Mouse (Mus musculus) adrenal gland, adult (tissue): Measurements from ENCODE around the gene Capn11.
A peak's percentile ranks its signal among the peaks of the same experiment; 100 is the strongest.

Experiments
- DNase-seq, 2 experiments: peaks; one replicate each; pipeline ENCODE4 v3.0.0; 2022 to 2023; ENCODE audit warnings: low spot score in 1 of 2; ENCODE audit not compliant: inconsistent age in 2 of 2

Capn11 gene

GRCm38 (mm10) chr17:45659225-45659624 lies at the start of gene Capn11:
Capn11 (minus strand) TSS chr17:45659325.
- DNase-seq = no peak

- DNase-seq = no peak
Observed at GRCm38 (mm10) chr17:45708179-45708578, 49.1 kb upstream of the Capn11 start.

GRCm38 (mm10) chr17:45707376-45707775 lies 48.3 kb upstream of the Capn11 start:
- no peak for DNase-seq

- no peak for DNase-seq
Observed at GRCm38 (mm10) chr17:45706796-45707195, 47.7 kb upstream of the Capn11 start.

- no peak for DNase-seq
Observed at GRCm38 (mm10) chr17:45703187-45703586, 44.1 kb upstream of the Capn11 start.

- no peak for DNase-seq
Observed at GRCm38 (mm10) chr17:45702254-45702653, 43.1 kb upstream of the Capn11 start.

- DNase-seq = no peak
Observed at GRCm38 (mm10) chr17:45701236-45701591, 42.1 kb upstream of the Capn11 start.

GRCm38 (mm10) chr17:45700496-45701235 lies 41.5 kb upstream of the Capn11 start:
- no peak for DNase-seq

- DNase-seq = no peak
Observed at GRCm38 (mm10) chr17:45699039-45699740, 40.1 kb upstream of the Capn11 start.

- no peak for DNase-seq
Observed at GRCm38 (mm10) chr17:45698368-45698767, 39.2 kb upstream of the Capn11 start.

- no peak for DNase-seq
Observed at GRCm38 (mm10) chr17:45696981-45697380, 37.9 kb upstream of the Capn11 start.

GRCm38 (mm10) chr17:45695227-45696120 lies 36.3 kb upstream of the Capn11 start:
- DNase-seq = peak; percentile 57 to 67

GRCm38 (mm10) chr17:45693812-45694565 lies 34.9 kb upstream of the Capn11 start:
- DNase-seq = no peak

GRCm38 (mm10) chr17:45692159-45692558 lies 33.0 kb upstream of the Capn11 start:
- no peak for DNase-seq

GRCm38 (mm10) chr17:45690044-45690443 lies 30.9 kb upstream of the Capn11 start:
- DNase-seq = no peak

GRCm38 (mm10) chr17:45689120-45689519 lies 30.0 kb upstream of the Capn11 start:
- DNase-seq = peak in 1 of 2 experiments; percentile 56

GRCm38 (mm10) chr17:45686716-45687115 lies 27.6 kb upstream of the Capn11 start, which contains the start of gene Tmem63b:
Tmem63b (minus strand) TSS chr17:45686905.
- DNase-seq = no peak

GRCm38 (mm10) chr17:45686093-45686619 lies 27.0 kb upstream of the Capn11 start, which contains the start of gene Mrpl14:
Mrpl14 (plus strand) TSS chr17:45686322.
- peak; percentile 93 to 96 for DNase-seq

- peak; percentile 59 to 85 for DNase-seq
Observed at GRCm38 (mm10) chr17:45685171-45686092, 26.3 kb upstream of the Capn11 start.
